Mouse (Mus musculus): ENCODE results near the gene Tspo2. TPM values are rescaled to one million over a fixed set of nuclear protein-coding genes. Genes with fewer than 3 reads are reported as not detected.
A peak's percentile ranks its signal among the peaks of the same experiment; 100 is the strongest.

Tspo2 gene
- polyA plus RNA-seq, 1 experiment from 2014 or later: 3.0 TPM

DNA sequence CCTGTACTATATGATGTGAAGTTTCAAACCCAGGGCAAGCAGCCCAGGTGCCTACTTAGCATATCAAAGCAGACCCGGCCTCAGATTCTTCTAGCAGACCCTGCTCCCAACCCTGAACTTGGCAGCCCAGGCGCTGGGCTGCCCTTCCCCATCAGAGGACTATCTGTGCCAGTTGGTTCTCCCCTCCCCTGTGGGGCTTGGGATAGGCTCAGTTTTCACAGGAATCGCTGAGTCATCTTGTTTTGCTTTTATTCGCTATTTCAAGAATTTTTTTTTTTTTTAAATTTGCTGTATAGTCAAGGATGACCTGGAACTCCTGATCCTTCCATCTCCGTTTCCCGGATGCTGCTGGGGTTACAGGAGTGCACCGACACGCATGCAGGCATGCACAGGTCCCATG lies 3.6 kb downstream of the Tspo2 start:
- no peaks in the 10 kb centered on the region for H3K36me3 ChIP-seq
- ATAC-seq (ENCODE audit: insufficient number of reproducible peaks, low FRiP score, low TSS enrichment, low read depth): no peak
- H3K4me3 ChIP-seq: no peak overlapping the region
- H3K9me3 ChIP-seq: no peaks in the 10 kb centered on the region
- no peak overlapping the region for H3K4me2 ChIP-seq
- H3K4me1 ChIP-seq: no peaks in the 10 kb centered on the region
- no peak overlapping the region for H3K9ac ChIP-seq
- 67% methylated on average over 8 of the region's 8 CpGs for WGBS
- no peaks in the 10 kb centered on the region for H3K27me3 ChIP-seq
- no peak overlapping the region for H3K27ac ChIP-seq

DNA sequence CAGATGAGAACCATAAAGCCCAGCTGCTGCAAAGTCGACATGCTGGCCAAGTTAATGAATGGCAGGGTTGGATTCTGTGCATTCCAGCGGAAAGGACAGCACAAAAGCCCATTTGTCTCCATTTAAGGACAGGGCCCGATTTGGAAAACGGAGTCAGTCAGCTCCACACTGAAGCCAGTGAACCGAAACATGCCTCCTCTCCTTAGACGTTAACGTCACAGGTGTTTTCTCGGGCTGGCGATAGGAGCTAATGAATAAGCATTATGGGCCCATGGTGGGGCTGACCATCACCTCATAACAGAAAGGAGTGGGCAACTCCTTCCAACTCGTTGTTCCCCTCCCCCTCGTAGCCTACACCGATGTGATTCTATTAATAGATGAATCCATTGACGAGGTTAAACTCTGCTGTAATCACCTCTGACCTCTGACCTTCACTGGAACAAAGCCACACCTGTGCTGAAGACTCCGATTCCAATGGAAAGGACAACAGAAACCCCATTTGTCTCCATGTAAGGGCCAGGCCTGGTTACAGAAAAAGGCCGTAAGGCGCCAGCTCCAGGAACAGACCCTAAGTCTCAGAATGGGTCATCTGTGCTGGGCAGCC lies 7.7 kb downstream of the Tspo2 start:
- Histone ChIP-seq H3K4me2 (no peak overlapping the region), H3K4me1 (no peaks in the 10 kb centered on the region), H3K4me3 (no peak overlapping the region), H3K9me3 (no peaks in the 10 kb centered on the region), H3K27ac (no peak overlapping the region), H3K27me3 (no peaks in the 10 kb centered on the region), H3K9ac (no peak overlapping the region), H3K36me3 (no peaks in the 10 kb centered on the region)
- WGBS: 70% methylated on average over 16 of the region's 16 CpGs
- ATAC-seq (ENCODE audit: insufficient number of reproducible peaks, low FRiP score, low TSS enrichment, low read depth): no peak

DNA sequence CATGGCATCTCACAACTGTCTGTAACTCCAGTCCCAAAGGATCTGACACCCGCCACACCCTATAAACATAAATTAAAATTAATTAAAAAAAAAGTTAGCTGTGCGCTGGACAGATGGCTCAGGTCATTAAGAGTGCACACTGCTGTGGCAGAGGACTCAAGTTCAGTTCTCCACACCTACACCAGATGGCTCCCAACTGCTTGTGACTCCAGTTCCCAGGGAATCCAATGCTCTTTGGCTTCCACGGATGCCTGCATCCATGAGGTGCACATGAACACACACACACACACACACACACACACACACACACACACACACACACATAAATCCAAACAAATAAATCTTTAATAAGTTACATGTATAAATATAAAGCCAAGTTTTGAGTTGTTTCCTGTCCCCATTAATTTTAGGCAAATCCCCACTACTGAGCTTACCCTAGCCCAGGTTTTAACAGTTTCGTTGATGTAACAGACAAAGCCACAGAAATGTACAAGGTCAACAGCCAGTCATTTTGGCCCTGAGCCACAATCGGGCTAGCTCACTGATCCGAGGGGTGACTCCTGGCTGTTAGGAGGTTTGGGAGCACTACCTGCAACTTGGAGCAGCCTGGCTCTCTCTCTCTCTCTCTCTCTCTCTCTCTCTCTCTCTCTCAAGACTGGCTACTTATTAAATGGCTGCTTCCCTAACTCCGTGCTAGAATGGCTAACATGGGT lies 8.4 kb downstream of the Tspo2 start:
- ATAC-seq (ENCODE audit: insufficient number of reproducible peaks, low FRiP score, low TSS enrichment, low read depth): no peak
- H3K4me3 ChIP-seq: no peak overlapping the region
- WGBS: 50% methylated on average over 7 of the region's 7 CpGs
- H3K4me2 ChIP-seq: no peak overlapping the region
- no peaks in the 10 kb centered on the region for H3K4me1 ChIP-seq
- H3K9ac ChIP-seq: no peak overlapping the region
- no peaks in the 10 kb centered on the region for H3K27me3 ChIP-seq
- H3K9me3 ChIP-seq: no peaks in the 10 kb centered on the region
- no peak overlapping the region for H3K27ac ChIP-seq
- H3K36me3 ChIP-seq: no peaks in the 10 kb centered on the region

DNA sequence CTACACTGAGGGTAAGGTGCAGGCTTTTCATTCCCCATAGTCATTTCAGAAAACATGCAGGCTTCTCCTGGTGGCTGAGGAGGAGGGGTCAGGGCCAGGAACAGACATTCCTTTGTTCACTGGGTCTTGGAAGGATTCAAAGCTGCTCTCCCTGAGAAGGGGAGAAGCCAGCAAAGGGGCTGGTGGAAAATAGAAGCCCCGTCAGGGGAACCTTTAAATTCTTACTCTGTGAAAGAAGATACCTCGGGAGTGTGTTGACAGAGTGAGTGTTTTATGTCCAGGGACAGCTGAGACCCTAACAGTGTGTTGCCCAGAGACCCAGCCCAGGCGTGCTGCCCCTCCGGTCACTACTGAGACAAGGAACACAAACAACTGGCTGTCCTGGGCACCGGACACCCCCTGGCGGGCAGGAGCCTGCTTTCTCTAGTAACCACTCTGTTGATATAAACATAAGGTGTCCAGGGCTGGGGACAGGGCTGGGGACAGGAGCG lies 13.9 kb downstream of the Tspo2 start:
- no peaks in the 10 kb centered on the region for H3K36me3 ChIP-seq
- WGBS: 33% methylated on average over 7 of the region's 7 CpGs
- H3K4me2 ChIP-seq: no peak overlapping the region
- H3K4me3 ChIP-seq: no peak overlapping the region
- H3K4me1 ChIP-seq: peaks cover 20% of the 10 kb centered on the region
- H3K27me3 ChIP-seq: no peaks in the 10 kb centered on the region
- no peaks in the 10 kb centered on the region for H3K9me3 ChIP-seq
- peak; percentile 67 for ATAC-seq (ENCODE audit: insufficient number of reproducible peaks, low FRiP score, low TSS enrichment, low read depth)
- no peak overlapping the region for H3K9ac ChIP-seq
- peak overlapping the region; percentile 76 for H3K27ac ChIP-seq

DNA sequence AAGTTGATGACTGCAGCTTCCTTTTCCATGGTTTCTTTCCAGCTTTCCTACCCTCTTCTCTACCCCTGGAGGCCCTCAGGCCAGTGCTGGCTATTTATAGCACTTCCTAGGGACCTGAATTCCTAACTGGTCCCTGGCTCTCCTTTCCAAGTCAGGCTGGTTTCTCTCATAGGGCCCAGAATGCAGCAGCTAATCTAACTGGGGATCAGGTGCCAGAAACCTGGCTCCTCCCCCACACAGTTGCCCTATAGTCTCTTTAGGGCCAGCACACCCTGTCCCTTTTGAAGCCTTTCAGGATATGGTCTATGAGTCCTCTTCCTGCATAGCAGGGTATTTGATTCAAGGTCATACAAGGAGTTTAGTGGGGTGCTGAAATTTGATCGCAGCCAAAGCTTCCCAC lies 14.8 kb downstream of the Tspo2 start:
- peak overlapping the region; percentile 76 for H3K27ac ChIP-seq
- no peak; the same call in 1 of the 2 replicates for ATAC-seq (ENCODE audit: insufficient number of reproducible peaks, low FRiP score, low TSS enrichment, low read depth)

GRCm38 (mm10) chr17:48434479-48434878 lies 16.8 kb downstream of the Tspo2 start:
- no peak overlapping the region for H3K4me2 ChIP-seq
- H3K36me3 ChIP-seq: no peaks in the 10 kb centered on the region
- H3K4me1 ChIP-seq: peaks cover 25% of the 10 kb centered on the region
- no peak overlapping the region for H3K9ac ChIP-seq
- no peaks in the 10 kb centered on the region for H3K27me3 ChIP-seq
- no peaks in the 10 kb centered on the region for H3K9me3 ChIP-seq
- no peak overlapping the region for H3K27ac ChIP-seq
- no peak overlapping the region for H3K4me3 ChIP-seq
- 68% methylated on average over 5 of the region's 5 CpGs for WGBS
- no peak for ATAC-seq (ENCODE audit: insufficient number of reproducible peaks, low FRiP score, low TSS enrichment, low read depth)

More for the DNA sequence above, 14.8 kb downstream of the Tspo2 start:
- Histone ChIP-seq H3K36me3 (no peaks in the 10 kb centered on the region), H3K4me2 (no peak overlapping the region), H3K27me3 (no peaks in the 10 kb centered on the region), H3K9ac (no peak overlapping the region), H3K4me1 (peaks cover 20% of the 10 kb centered on the region), H3K4me3 (no peak overlapping the region), H3K9me3 (no peaks in the 10 kb centered on the region)
- WGBS: 48% methylated on average over 1 of the region's 1 CpGs

- H3K27ac ChIP-seq: no peak overlapping the region
- no peak for ATAC-seq (ENCODE audit: insufficient number of reproducible peaks, low FRiP score, low TSS enrichment, low read depth)
Observed at GRCm38 (mm10) chr17:48433689-48434330, 17.5 kb downstream of the Tspo2 start.

GRCm38 (mm10) chr17:48433006-48433655 lies 18.2 kb downstream of the Tspo2 start:
- H3K9me3 ChIP-seq: no peaks in the 10 kb centered on the region
- H3K36me3 ChIP-seq: no peaks in the 10 kb centered on the region
- H3K9ac ChIP-seq: no peak overlapping the region
- no peak for ATAC-seq (ENCODE audit: insufficient number of reproducible peaks, low FRiP score, low TSS enrichment, low read depth)
- H3K27me3 ChIP-seq: no peaks in the 10 kb centered on the region
- H3K4me1 ChIP-seq: peaks cover 28% of the 10 kb centered on the region
- no peak overlapping the region for H3K4me2 ChIP-seq
- no peak overlapping the region for H3K27ac ChIP-seq
- H3K4me3 ChIP-seq: no peak overlapping the region
- WGBS: 77% methylated on average over 20 of the region's 20 CpGs

More at GRCm38 (mm10) chr17:48433689-48434330, 17.5 kb downstream of the Tspo2 start:
- H3K4me3 ChIP-seq: no peak overlapping the region
- H3K36me3 ChIP-seq: no peaks in the 10 kb centered on the region
- H3K9ac ChIP-seq: no peak overlapping the region
- no peaks in the 10 kb centered on the region for H3K9me3 ChIP-seq
- WGBS: 58% methylated on average over 6 of the region's 6 CpGs
- peaks cover 25% of the 10 kb centered on the region for H3K4me1 ChIP-seq
- no peak overlapping the region for H3K4me2 ChIP-seq
- no peaks in the 10 kb centered on the region for H3K27me3 ChIP-seq

- WGBS: 69% methylated on average over 16 of the region's 16 CpGs
- Histone ChIP-seq H3K4me1 (peaks cover 25% of the 10 kb centered on the region), H3K36me3 (no peaks in the 10 kb centered on the region), H3K9me3 (no peaks in the 10 kb centered on the region), H3K9ac (no peak within 1 kb of the TSS), H3K4me2 (no peak within 1 kb of the TSS), H3K4me3 (no peak within 1 kb of the TSS), H3K27me3 (no peaks in the 10 kb centered on the region), H3K27ac (no peak within 1 kb of the TSS)
- peak; percentile 31; the same call in 1 of the 2 replicates for ATAC-seq (ENCODE audit: insufficient number of reproducible peaks, low FRiP score, low TSS enrichment, low read depth)
Observed at GRCm38 (mm10) chr17:48432158-48432980, 19.0 kb downstream of the Tspo2 start, which contains the start of gene Apobec2. Apobec2 (minus strand) TSS chr17:48432930.

GRCm38 (mm10) chr17:48431054-48431453 lies 20.3 kb downstream of the Tspo2 start:
- peaks cover 20% of the 10 kb centered on the region for H3K4me1 ChIP-seq
- no peak overlapping the region for H3K4me3 ChIP-seq
- no peaks in the 10 kb centered on the region for H3K9me3 ChIP-seq
- H3K27me3 ChIP-seq: no peaks in the 10 kb centered on the region
- H3K36me3 ChIP-seq: no peaks in the 10 kb centered on the region
- H3K4me2 ChIP-seq: no peak overlapping the region
- 66% methylated on average over 5 of the region's 5 CpGs for WGBS
- no peak overlapping the region for H3K9ac ChIP-seq
- no peak overlapping the region for H3K27ac ChIP-seq
- ATAC-seq (ENCODE audit: insufficient number of reproducible peaks, low FRiP score, low TSS enrichment, low read depth): no peak

DNA sequence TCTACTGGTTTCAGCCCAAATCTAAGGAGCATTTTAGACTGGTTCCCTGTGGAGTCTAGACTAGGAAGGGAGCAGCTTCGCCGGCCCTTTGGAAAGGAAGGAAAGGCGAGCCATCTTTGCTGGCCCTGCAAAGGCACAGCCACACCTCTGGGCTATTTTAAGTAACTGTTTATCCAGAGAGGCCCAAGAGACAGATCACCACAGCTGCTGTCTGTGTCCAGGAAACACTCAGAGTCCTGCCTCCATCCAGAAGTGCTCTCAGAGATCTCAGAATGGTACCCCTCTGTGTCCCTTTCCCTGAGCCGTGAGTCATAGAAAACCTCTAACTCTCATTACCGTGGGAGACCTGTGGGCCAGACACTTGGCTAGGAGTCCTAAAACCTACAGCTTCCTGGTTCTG lies 20.9 kb downstream of the Tspo2 start:
- H3K4me1 ChIP-seq: peaks cover 23% of the 10 kb centered on the region
- H3K4me3 ChIP-seq: no peak overlapping the region
- WGBS: 42% methylated on average over 5 of the region's 5 CpGs
- no peak; the same call in 1 of the 2 replicates for ATAC-seq (ENCODE audit: insufficient number of reproducible peaks, low FRiP score, low TSS enrichment, low read depth)
- H3K9ac ChIP-seq: no peak overlapping the region
- H3K4me2 ChIP-seq: 0 out of 2 replicates have a peak overlapping the region, but pooled peaks have one; percentile 7
- H3K36me3 ChIP-seq: no peaks in the 10 kb centered on the region
- H3K27me3 ChIP-seq: no peaks in the 10 kb centered on the region
- no peaks in the 10 kb centered on the region for H3K9me3 ChIP-seq
- H3K27ac ChIP-seq: no peak overlapping the region
